Mouse (Mus musculus) liver, embryonic 14.5 days (tissue): Measurements from ENCODE around the gene Triap1.
"Not testable (repeated sequence)": the region's sequence is repeated elsewhere in the genome, so short reads cannot be mapped to it uniquely, and the experiment has no call there.

Experiments
- CTCF ChIP-seq: IDR thresholded peaks from 2 replicates; pipeline ENCODE4 v1.5.1; 2016; ENCODE audit warnings: antibody characterized with exemption, low read depth, control low read depth
- EP300 ChIP-seq: IDR thresholded peaks from 2 replicates; pipeline ENCODE4 v1.6.1; 2016; ENCODE audit warnings: antibody characterized with exemption, low read depth

GRCm38 (mm10) chr5:115302190-115302589 is 38.8 kb upstream of the Triap1 start:
- not testable (repeated sequence) for TF ChIP-seq CTCF, EP300
